Mouse (Mus musculus): ENCODE measurements around the gene Arglu1.

The Arglu1 gene

DNA sequence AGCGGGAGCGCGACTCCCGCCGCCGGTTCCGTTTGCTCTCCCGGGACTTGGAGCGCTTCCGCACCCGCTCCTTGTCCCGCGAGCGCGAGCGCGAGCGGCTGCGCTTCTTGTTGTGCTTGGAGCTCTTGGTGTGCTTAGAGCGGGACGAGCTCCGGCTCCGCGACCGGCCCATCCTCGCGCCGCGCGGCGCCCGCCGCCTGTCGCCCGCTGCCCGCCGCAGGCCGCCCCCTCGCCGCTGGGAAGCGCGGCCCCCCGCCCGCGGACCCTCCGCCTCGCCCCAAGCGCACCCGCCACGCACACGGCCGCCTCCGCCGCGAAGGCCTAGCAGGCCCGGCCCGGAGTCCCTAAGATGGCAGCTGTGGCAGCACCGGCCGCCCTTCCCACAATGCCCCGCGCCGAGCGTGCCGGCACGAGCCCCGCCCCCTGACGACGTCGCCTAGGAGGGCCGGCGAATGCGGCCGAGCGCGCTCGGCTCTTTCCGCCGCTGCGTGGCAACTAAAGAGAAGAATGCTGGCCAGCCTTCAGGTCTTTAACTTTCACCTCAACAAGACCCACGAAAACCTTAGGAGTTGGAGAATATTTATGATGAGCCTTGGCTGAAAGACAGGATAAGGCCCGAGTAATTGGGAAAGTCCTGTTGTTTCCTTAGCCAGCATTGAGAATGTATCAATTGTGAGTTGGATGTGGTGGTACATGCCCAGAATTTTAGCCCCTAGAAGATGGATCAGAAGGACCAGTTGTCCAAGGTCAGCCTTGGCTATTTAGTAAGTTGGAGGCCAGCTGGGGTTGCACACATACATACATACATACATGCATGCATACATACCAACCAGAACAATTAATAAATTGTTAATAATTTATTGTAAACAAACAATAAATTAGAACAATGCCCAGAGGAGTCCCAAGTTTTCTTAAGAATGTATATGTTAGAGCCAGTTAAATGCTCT is at the start of gene Arglu1:
Arglu1 (minus strand) TSS at position 376 of the 947 bp plus-strand sequence.
- in situ Hi-C loops (cut with MboI; ENCODE audit: low pct_unique_long_range_greater_than_20kb in 1 of 2, low sequenced_read_pairs in 2 of 2, unreplicated experiment in 1 of 2), result no loop called here

GRCm38 (mm10) chr8:8737271-8737670 is 47.0 kb upstream of the Arglu1 start:
- in situ Hi-C loops (cut with MboI; ENCODE audit: low pct_unique_long_range_greater_than_20kb in 1 of 2, low sequenced_read_pairs in 2 of 2, unreplicated experiment in 1 of 2), result no loop called here

- in situ Hi-C loops (cut with MboI; ENCODE audit: low pct_unique_long_range_greater_than_20kb in 1 of 2, low sequenced_read_pairs in 2 of 2, unreplicated experiment in 1 of 2), result no loop called here
Measured at GRCm38 (mm10) chr8:8736826-8737225, 46.5 kb upstream of the Arglu1 start.

DNA sequence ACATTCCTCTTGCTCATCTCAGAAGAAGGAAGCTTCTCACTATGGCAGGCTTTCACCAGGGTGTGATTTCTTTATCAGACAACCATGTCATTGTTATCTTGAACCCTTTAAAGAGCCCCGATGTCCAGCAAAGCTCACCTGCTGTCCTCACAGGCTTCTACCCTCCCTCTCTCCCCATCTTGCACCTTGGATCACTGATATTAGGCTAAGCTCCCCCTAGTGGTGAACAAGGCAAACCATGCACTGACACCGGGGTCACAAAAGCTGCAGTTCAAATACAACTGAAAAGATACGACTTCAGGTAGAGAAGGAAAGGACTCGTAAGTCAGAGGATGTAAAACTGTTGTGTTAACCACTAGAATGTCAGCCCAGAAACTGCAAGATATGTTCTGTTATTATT is 43.5 kb upstream of the Arglu1 start:
- in situ Hi-C loops (cut with MboI; ENCODE audit: low pct_unique_long_range_greater_than_20kb in 1 of 2, low sequenced_read_pairs in 2 of 2, unreplicated experiment in 1 of 2), result no loop called here

DNA sequence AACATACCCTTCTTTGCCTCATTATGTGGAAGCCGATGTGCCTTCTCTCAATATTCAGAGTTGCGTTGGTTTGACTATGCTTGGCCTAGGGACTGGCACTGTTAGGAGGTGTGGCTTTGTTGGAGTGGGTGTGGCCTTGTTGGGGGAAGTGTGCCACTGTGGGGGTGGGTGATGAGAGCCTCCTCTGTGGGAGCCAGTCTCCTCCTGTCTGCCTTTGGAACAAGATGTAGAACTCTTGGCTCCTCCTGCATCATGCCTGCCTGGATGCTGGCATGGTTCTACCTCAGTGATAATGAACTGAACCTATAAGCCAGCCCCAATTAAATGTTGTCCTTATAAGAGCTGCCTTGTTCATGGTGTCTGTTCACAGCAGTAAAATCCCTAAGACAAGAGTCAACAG is 38.3 kb upstream of the Arglu1 start:
- in situ Hi-C loops (cut with MboI; ENCODE audit: low pct_unique_long_range_greater_than_20kb in 1 of 2, low sequenced_read_pairs in 2 of 2, unreplicated experiment in 1 of 2), result no loop called here

GRCm38 (mm10) chr8:8726547-8726946 is 36.2 kb upstream of the Arglu1 start:
- in situ Hi-C loops (cut with MboI; ENCODE audit: low pct_unique_long_range_greater_than_20kb in 1 of 2, low sequenced_read_pairs in 2 of 2, unreplicated experiment in 1 of 2), result no loop called here

GRCm38 (mm10) chr8:8704813-8705212 is 14.5 kb upstream of the Arglu1 start:
- in situ Hi-C loops (cut with MboI; ENCODE audit: low pct_unique_long_range_greater_than_20kb in 1 of 2, low sequenced_read_pairs in 2 of 2, unreplicated experiment in 1 of 2), result no loop called here

DNA sequence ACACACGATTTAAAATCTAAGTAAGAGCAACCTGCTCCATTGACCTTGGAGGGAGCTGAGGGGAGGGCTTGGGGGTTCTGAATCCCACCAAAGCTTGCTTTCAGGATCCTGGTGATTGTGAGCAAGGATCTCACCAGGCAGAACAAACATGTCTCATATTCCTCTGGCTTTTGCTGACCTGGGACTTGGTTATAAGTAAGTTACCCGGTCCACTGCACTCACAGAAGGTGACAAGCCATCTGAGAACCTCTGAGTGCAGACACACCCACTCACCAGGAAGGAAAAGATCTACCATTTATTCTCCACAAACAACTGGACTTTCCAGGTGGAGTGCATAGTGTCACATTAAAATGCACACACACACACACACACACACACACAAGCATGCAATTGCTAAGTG is 13.3 kb upstream of the Arglu1 start:
- in situ Hi-C loops (cut with MboI; ENCODE audit: low pct_unique_long_range_greater_than_20kb in 1 of 2, low sequenced_read_pairs in 2 of 2, unreplicated experiment in 1 of 2), result no loop called here

GRCm38 (mm10) chr8:8700821-8701220 is 10.5 kb upstream of the Arglu1 start:
- in situ Hi-C loops (cut with MboI; ENCODE audit: low pct_unique_long_range_greater_than_20kb in 1 of 2, low sequenced_read_pairs in 2 of 2, unreplicated experiment in 1 of 2), result no loop called here

DNA sequence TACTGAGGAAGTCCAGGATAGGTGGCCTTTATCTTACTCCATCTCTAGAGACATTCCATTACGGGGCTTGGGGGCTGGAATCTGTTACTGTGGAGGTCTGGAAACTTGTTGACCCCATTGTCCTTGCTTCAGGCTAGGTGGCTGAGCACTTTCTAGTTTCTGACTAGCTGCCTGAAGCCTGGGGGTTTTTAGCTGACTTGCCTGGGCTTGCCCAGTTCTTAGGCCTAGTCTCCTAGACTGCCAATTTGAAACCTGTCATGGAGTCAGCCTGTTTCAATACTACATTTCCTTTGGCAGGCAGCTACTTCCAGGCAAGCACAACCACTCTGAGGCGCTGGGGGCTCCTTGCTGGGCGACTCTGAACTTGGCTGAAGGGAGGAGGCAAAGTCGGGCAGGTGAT is 9.9 kb upstream of the Arglu1 start:
- in situ Hi-C loops (cut with MboI; ENCODE audit: low pct_unique_long_range_greater_than_20kb in 1 of 2, low sequenced_read_pairs in 2 of 2, unreplicated experiment in 1 of 2), result no loop called here

- in situ Hi-C loops (cut with MboI; ENCODE audit: low pct_unique_long_range_greater_than_20kb in 1 of 2, low sequenced_read_pairs in 2 of 2, unreplicated experiment in 1 of 2), result no loop called here
Measured at GRCm38 (mm10) chr8:8689454-8690145, 721 bp downstream of the Arglu1 start.

DNA sequence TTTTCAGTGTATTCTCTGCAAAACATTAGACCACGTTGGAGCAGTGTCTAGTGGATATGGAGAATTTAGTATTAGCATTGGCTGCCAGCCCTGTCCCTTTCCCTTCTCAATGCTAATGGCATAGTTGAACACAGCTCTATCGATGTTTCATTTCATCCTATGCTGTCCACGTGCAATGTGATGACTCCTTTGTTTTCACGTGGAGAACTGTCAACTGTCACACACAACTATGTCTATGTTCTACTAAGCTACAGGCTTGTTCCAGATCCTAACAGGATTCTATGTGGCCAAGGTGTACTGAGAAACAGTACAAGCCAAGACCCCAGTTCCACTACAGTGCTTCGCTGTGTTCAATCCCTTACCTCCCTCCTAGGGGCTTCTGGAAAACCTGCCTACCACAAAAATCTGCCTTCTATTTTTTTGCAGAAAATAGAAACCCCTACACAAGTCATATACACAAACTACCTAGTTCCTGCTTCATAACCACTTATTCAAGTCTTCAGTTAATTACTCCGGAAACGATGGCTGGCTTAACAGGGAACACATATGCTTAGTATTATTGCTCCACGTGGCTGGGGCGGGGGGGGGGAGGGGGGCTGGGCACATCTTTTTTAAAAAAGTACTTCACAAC is 1.4 kb downstream of the Arglu1 start:
- in situ Hi-C loops (cut with MboI; ENCODE audit: low pct_unique_long_range_greater_than_20kb in 1 of 2, low sequenced_read_pairs in 2 of 2, unreplicated experiment in 1 of 2), result no loop called here

- in situ Hi-C loops (cut with MboI; ENCODE audit: low pct_unique_long_range_greater_than_20kb in 1 of 2, low sequenced_read_pairs in 2 of 2, unreplicated experiment in 1 of 2), result no loop called here
Measured at GRCm38 (mm10) chr8:8685517-8685916, 4.8 kb downstream of the Arglu1 start.

DNA sequence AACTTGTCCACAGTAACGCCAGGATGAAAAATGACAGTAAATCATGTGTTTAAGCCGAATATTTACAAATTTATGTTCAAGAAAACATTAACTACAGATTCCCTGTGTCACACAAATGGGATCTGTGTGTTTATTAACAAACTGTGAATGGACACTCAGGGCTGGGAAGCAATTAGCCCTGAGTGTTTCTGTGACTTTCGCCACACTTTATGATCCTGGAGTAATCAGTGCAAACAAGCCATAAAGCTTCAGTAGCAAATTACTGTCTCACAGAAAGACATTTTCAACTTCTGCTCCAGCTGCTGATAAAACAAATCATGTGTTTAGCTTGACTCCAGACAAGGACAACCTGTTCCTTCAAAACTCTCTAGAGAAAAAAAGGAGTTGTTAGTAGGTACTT is 7.6 kb downstream of the Arglu1 start:
- in situ Hi-C loops (cut with MboI; ENCODE audit: low pct_unique_long_range_greater_than_20kb in 1 of 2, low sequenced_read_pairs in 2 of 2, unreplicated experiment in 1 of 2), result no loop called here

DNA sequence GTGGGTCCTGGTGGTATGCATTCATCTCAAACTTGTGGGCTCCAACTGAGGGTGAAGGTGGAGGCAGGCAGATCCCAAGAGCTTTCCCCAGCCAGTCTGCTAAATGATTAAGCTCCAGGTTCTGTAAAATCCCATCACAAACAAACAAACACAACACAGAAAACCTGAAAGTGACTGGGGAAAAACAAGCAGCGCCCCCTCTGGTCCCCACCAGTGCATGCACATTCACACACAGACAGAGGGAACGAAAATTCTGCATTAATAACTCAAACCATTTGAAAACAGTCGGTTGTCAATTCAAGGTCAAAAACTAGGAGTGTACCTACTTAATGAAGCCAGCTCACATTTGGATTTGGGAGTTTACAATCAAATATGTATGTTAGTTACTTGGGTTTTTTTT is 12.1 kb downstream of the Arglu1 start:
- in situ Hi-C loops (cut with MboI; ENCODE audit: low pct_unique_long_range_greater_than_20kb in 1 of 2, low sequenced_read_pairs in 2 of 2, unreplicated experiment in 1 of 2), result no loop called here

DNA sequence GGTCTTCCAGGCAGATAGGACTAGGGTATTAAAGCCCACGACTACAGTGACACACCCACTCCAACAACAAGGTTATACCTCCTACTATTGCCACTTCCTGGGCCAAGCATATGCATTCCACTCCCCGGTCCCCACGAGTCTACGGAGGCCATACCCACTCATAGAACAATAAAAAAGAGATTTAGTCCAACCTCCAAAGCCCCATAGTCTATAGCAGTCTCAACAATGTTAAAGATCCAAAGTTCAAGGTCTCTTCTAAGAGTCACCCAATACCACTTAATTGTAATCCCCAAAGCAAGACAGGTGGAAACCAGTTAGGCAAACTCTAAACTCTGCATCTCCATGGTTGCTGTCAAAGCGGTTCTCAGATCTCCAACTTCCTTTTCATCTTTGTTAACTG is 15.5 kb downstream of the Arglu1 start:
- in situ Hi-C loops (cut with MboI; ENCODE audit: low pct_unique_long_range_greater_than_20kb in 1 of 2, low sequenced_read_pairs in 2 of 2, unreplicated experiment in 1 of 2), result loop anchor here in 1 of 2 experiments (25.0 kb wide), 1 partner anchor 312 kb away; no protein-coding TSS in a partner anchor

- in situ Hi-C loops (cut with MboI; ENCODE audit: low pct_unique_long_range_greater_than_20kb in 1 of 2, low sequenced_read_pairs in 2 of 2, unreplicated experiment in 1 of 2), result loop anchor here in 1 of 2 experiments (25.0 kb wide), 1 partner anchor 326 kb away; no protein-coding TSS in a partner anchor
Measured at GRCm38 (mm10) chr8:8661759-8662138, 28.6 kb downstream of the Arglu1 start.

DNA sequence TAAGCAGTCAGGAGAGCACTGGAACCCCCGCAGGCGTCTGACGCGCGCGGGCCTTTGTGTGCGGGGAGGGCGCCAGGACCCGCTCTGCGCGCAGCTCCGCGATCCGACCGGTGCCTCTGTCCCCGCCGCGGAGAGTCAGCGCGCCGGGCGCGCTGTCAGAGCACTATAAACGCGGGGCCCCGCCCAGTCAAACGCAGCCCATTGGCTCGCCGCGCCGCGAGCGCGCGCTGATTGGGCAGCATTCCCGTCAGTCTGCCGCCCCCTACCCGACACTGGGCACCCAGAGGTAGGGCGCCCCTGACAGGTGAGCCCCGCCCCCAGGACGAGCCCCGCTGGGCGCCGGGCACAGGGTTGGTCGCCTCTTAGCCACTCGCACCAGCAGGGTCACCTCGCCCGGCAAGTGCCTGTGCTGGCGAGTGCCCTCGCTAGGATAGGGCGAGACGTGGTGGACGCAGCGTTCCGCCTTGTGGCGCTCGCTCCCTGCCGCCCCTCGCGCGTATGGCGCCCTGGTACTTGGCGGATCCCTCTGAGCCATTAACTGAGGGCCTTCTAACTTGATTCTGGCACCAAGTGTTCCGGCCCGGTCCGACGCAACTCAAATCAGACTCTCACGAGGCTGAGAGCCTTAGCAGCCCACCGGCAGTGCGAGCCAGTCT is 29.1 kb downstream of the Arglu1 start, which contains the start of gene Efnb2:
Efnb2 (minus strand) TSS at position 140 of the 656 bp plus-strand sequence.
- in situ Hi-C loops (cut with MboI; ENCODE audit: low pct_unique_long_range_greater_than_20kb in 1 of 2, low sequenced_read_pairs in 2 of 2, unreplicated experiment in 1 of 2), result loop anchor here in 1 of 2 experiments (25.0 kb wide), 1 partner anchor 326 kb away; no protein-coding TSS in a partner anchor
